Mouse (Mus musculus) adrenal gland, postnatal 25 days (tissue): ENCODE data around the gene Muc20. TPM values are rescaled to one million over a fixed set of nuclear protein-coding genes. Genes with fewer than 3 reads are reported as not detected.

Experiments
- total RNA-seq: library from RNA; stranded (reverse); gene quantifications from 2 replicates; pipeline ENCODE4 v1.2.3, GENCODE M21; 2021

The Muc20 gene
- total RNA-seq, 1 experiment from 2014 or later = 0.12 TPM

Other genes with a start within 250 kb of the Muc20 start
- gene Tfrc, start 188.5 kb downstream of the Muc20 start, total RNA-seq = 37.9 and 42.6 TPM in 2 replicates
- gene Tnk2, start 153.6 kb downstream of the Muc20 start, total RNA-seq = 34.8 and 52.2 TPM in 2 replicates
- gene Muc4, start 61.5 kb downstream of the Muc20 start, total RNA-seq = not detected in 2 replicates
- not detected in 2 replicates for gene Smbd1, start 13.0 kb upstream of the Muc20 start, total RNA-seq
- gene Fyttd1, start 80.1 kb upstream of the Muc20 start, total RNA-seq = 101 and 103 TPM in 2 replicates
- 32.6 and 36.4 TPM in 2 replicates for gene Rubcn, start 80.3 kb upstream of the Muc20 start, total RNA-seq
- 40.7 and 42.7 TPM in 2 replicates for gene Lrch3, start 116.7 kb upstream of the Muc20 start, total RNA-seq